Mouse (Mus musculus) stomach, embryonic 15.5 days (tissue): ENCODE measurements around the gene Mob1b. TPM values are rescaled to one million over a fixed set of nuclear protein-coding genes. Genes with fewer than 3 reads are reported as not detected.
"Not testable (repeated sequence)": the region's sequence is repeated elsewhere in the genome, so short reads cannot be mapped to it uniquely, and the experiment has no call there.

ENCODE experiments used
- ATAC-seq: fragments of 200-750 bp; cut with Nextera tagmentation; 2 replicates; pipeline ENCODE4 v1.8.0; 2017; ENCODE audit warnings: low read depth, moderate number of reproducible peaks, moderate TSS enrichment; ENCODE audit not compliant: insufficient read depth, low FRiP score
- H3K27ac ChIP-seq: fragments of 300-500 bp; sonication (generic); 2 replicates; pipeline ENCODE4 v1.5.1; 2015; ENCODE audit warnings: mild to moderate bottlenecking, inconsistent platforms
- H3K27me3 ChIP-seq: fragments of 300-500 bp; sonication (generic); replicated peaks from 2 replicates; pipeline ENCODE4 v1.6.1; 2015; ENCODE audit warnings: inconsistent platforms
- H3K36me3 ChIP-seq: fragments of 300-500 bp; sonication (generic); 2 replicates; pipeline ENCODE4 v1.6.1; 2015; ENCODE audit warnings: inconsistent platforms
- H3K4me1 ChIP-seq: fragments of 300-500 bp; sonication (generic); 2 replicates; pipeline ENCODE4 v1.6.1; 2015; ENCODE audit warnings: inconsistent platforms
- H3K4me2 ChIP-seq: fragments of 300-500 bp; sonication (generic); 2 replicates; pipeline ENCODE4 v1.6.1; 2015; ENCODE audit warnings: mild to moderate bottlenecking, inconsistent platforms
- H3K4me3 ChIP-seq: fragments of 300-500 bp; sonication (generic); replicated peaks from 2 replicates; pipeline ENCODE4 v1.5.1; 2015; ENCODE audit warnings: inconsistent platforms
- H3K9ac ChIP-seq: fragments of 300-500 bp; sonication (generic); 2 replicates; pipeline ENCODE4 v1.6.1; 2015; ENCODE audit warnings: inconsistent platforms
- H3K9me3 ChIP-seq: fragments of 300-500 bp; sonication (generic); 2 replicates; pipeline ENCODE4 v1.6.1; 2016; ENCODE audit warnings: inconsistent platforms
- WGBS: fragments of 180-500 bp; shearing (Covaris S2); methylation state at CpG from one replicate; pipeline ENCODE4 v1.1.7; 2015; 5-methylcytosine and 5-hydroxymethylcytosine counted together
- polyA plus RNA-seq: library from polyadenylated mRNA; unstranded; fragments of >200 nt; fragmentation: Nextera tagmentation; extraction: Ambion mirVana; gene quantifications from 2 replicates; pipeline ENCODE4 v1.2.1, GENCODE M21; 2015

The Mob1b gene
- polyA plus RNA-seq, 1 experiment from 2014 or later: 11.7 TPM

DNA sequence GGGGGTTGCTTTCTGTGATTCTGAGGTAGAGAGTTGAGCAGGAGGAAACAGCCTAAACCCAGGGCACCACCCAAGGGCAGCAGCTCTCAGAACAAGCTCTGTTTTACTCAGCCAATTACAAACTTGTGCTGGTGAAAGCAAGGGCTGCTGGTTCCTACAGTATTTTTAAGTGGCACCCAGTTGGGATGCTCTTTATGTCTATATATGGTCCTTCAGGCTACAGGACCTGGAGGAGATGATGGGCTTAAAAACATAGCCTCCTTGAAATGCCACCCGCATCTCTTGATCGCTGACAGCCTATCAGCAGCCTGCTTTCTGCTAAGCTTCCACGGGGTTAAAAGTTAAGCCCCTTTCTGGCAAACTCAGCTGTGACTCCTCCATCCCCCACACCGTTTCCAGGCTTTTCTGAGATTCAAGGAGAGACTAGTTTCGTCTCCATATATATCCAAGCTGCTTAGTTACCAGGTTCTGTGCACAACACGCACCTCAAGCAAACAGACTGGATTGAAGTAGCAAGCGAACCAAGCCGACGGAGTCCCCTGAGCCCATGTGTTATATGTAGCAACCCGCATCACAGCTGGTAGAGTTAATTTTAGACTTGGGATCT is 8.9 kb upstream of the Mob1b start:
- no peak overlapping the region; the same call in 1 of the 2 replicates for H3K4me2 ChIP-seq
- peak; percentile 61; the same call in 1 of the 2 replicates for ATAC-seq
- peak overlapping the region; percentile 41; the same call in 1 of the 2 replicates for H3K27ac ChIP-seq
- 27% methylated on average over 10 of the region's 10 CpGs for WGBS
- H3K9ac ChIP-seq: no peak overlapping the region
- no peak overlapping the region for H3K4me3 ChIP-seq
- H3K9me3 ChIP-seq: no peaks in the 10 kb centered on the region
- H3K27me3 ChIP-seq: no peaks in the 10 kb centered on the region
- peaks cover 4% of the 10 kb centered on the region; the same call in 1 of the 2 replicates for H3K4me1 ChIP-seq
- H3K36me3 ChIP-seq: no peaks in the 10 kb centered on the region

DNA sequence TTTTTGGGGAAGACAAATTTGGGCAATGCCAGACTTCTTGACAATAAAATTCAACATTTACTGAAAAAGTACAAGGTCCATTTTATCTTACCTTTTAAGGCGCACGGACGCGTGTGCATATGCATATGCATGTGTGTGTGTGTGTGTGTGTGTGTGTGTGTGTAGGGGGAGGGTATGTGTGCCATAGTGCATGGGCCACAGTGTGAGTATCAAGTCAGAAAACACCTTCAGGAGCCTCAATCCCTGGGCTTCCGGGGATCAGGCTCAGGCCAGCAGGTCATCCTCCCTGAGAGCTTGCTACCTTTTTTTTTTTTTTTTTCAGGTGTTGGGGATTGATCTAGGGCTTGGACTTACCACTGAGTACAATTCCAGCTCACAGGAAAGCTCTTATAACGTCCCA is 8.3 kb upstream of the Mob1b start:
- Histone ChIP-seq H3K4me2 (no peak overlapping the region), H3K4me3 (no peak overlapping the region), H3K9ac (no peak overlapping the region), H3K9me3 (no peaks in the 10 kb centered on the region), H3K36me3 (no peaks in the 10 kb centered on the region), H3K27ac (peak overlapping the region; percentile 41; the same call in 1 of the 2 replicates), H3K4me1 (peaks cover 4% of the 10 kb centered on the region; the same call in 1 of the 2 replicates), H3K27me3 (no peaks in the 10 kb centered on the region)
- ATAC-seq: no peak
- WGBS: 66% methylated on average over 6 of the region's 6 CpGs

DNA sequence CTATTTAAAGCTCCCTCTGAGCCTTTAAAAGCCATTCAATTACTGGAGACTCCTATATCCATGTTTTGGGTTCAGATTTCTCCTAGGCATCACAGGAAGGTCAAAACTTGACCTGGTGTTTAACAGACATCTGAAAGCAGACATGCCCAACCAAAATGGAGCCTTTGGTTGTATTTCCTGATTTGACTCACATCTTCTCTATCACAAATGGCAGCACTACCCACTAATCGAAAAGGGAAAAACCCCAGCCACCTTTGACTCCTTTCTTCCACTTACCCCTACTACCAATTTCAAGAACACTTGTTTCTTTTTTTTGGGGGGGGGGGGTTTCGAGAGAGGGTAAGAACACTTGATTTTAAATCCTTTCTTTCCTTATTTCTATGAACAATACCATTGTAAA is 3.7 kb upstream of the Mob1b start:
- H3K9me3 ChIP-seq: no peaks in the 10 kb centered on the region
- H3K9ac ChIP-seq: no peak overlapping the region
- H3K27ac ChIP-seq: no peak overlapping the region
- no peak for ATAC-seq
- H3K27me3 ChIP-seq: no peaks in the 10 kb centered on the region
- H3K36me3 ChIP-seq: no peaks in the 10 kb centered on the region
- H3K4me3 ChIP-seq: no peak overlapping the region
- WGBS: 76% methylated on average over 2 of the region's 2 CpGs
- H3K4me2 ChIP-seq: no peak overlapping the region
- H3K4me1 ChIP-seq: peaks cover 4% of the 10 kb centered on the region

DNA sequence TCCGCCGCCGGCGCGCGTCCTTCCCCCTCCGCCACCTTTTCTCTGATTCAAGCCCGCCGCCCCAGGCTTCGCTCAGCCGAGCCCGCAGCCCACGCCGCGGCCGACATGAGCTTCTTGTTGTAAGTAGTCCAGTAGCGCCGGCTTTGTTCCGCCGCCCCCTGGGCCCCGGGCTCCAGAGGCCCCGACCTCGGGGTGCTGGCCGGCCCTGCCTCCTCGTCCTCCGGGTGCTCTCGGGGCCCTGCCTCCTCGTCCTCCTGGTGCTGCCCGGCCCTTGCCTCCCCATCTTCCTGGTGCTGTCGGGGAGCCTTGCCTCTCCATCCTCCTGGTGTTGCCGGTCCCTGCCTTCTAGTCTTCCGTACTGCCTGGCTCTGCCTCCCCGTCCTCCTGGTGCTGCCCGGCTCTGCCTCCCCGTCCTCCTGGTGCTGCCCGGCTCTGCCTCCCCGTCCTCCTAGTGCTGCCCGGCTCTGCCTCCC is 384 bp downstream of the Mob1b start:
- Histone ChIP-seq H3K36me3 (no peaks in the 10 kb centered on the region), H3K4me1 (peaks cover 21% of the 10 kb centered on the region), H3K4me3 (peak overlapping the region; percentile 98), H3K9me3 (no peaks in the 10 kb centered on the region), H3K4me2 (peak overlapping the region; percentile 91), H3K9ac (peak overlapping the region; percentile 96), H3K27ac (peak overlapping the region; percentile 97), H3K27me3 (no peaks in the 10 kb centered on the region)
- WGBS: under 1% methylated on average over 35 of the region's 38 CpGs
- ATAC-seq: peak; percentile 35

DNA sequence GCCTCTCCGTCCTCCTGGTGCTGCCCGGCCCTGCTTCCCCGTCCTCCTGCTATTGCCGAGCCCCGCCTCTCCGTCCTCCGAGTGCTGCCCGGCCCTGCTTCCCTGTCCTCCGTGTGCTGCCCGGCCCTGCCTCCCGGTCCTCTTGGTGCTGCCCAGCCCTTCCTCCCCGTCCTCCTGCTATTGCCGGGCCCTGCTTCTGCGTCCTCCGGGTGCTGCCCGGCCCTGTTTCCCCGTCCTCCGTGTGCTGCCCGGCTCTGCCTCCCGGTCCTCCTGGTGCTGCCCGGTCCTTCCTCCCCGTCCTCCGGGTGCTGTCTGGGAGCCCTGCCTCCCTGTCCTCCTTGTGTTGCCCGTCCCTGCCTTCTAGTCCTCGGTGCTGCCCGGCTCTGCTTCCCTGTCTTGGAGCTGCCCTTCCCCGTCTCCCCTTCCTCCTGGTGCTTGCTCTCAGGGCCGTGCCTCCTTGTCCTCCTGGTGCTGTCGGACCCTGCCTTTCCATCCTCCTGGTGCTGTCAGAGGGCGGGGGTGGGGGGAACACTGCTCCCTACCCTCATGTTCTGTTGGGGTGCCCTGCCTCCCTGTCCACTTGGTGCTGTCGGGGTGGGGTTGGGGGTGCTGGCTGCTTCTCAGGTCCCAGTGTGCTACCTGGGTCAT is 1.0 kb downstream of the Mob1b start:
- Histone ChIP-seq H3K27me3 (no peaks in the 10 kb centered on the region), H3K4me2 (peak overlapping the region; percentile 91), H3K36me3 (no peaks in the 10 kb centered on the region), H3K9me3 (no peaks in the 10 kb centered on the region), H3K4me3 (peak overlapping the region; percentile 98), H3K4me1 (peaks cover 21% of the 10 kb centered on the region), H3K9ac (peak overlapping the region; percentile 96), H3K27ac (peak overlapping the region; percentile 97)
- ATAC-seq: peak; percentile 58
- 2% methylated on average over 31 of the region's 31 CpGs for WGBS

DNA sequence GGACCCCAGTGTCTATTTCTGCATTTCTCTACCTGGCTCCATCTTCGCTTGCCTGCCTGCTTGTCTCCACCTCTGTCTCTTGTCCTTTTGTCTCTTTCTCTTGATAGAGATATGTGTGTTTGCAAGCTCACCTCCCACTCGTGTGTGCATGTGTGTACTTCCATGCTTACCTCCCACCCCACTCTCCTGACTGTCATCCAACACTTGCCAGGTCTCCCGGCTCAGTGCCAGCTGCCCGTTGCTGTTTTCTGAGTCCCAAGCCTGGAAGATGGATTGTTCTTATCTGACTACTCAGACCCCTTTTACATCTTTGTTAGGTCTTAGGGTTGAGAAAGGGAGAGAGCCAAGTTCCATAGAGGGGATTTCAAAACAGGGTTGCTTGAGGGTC is 1.6 kb downstream of the Mob1b start:
- WGBS: 13% methylated on average over 4 of the region's 4 CpGs
- peak overlapping the region; percentile 91 for H3K4me2 ChIP-seq
- peak overlapping the region; percentile 98 for H3K4me3 ChIP-seq
- ATAC-seq: no peak
- peak overlapping the region; percentile 96; the same call in 1 of the 2 replicates for H3K9ac ChIP-seq
- H3K36me3 ChIP-seq: no peaks in the 10 kb centered on the region
- no peak overlapping the region for H3K27ac ChIP-seq
- peaks cover 21% of the 10 kb centered on the region for H3K4me1 ChIP-seq
- H3K27me3 ChIP-seq: no peaks in the 10 kb centered on the region
- H3K9me3 ChIP-seq: no peaks in the 10 kb centered on the region

DNA sequence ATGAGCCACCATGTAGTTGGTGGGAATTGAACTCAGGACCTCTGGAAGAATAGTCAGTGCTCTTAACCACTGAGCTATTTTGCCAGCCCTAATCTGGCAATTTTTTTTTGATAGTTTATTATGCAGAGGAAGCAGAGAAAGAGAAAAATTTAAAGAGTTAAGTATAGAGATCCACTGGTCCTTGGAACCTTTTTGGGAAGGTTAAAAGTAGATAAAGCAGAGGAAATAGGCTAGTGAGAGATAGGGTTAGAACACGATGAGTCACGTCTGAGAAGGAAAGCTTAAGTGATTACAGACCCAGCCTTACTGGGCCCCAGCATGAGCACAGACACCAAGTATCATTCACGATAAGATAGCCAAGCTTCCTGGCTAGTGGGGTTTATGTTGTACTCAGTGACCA is 3.4 kb downstream of the Mob1b start:
- Histone ChIP-seq H3K9ac (no peak overlapping the region), H3K9me3 (no peaks in the 10 kb centered on the region), H3K36me3 (no peaks in the 10 kb centered on the region), H3K27me3 (no peaks in the 10 kb centered on the region), H3K4me3 (no peak overlapping the region), H3K4me2 (no peak overlapping the region), H3K27ac (no peak overlapping the region), H3K4me1 (peaks cover 21% of the 10 kb centered on the region)
- ATAC-seq: peak; percentile 57; the same call in 1 of the 2 replicates
- WGBS: 49% methylated on average over 3 of the region's 3 CpGs

DNA sequence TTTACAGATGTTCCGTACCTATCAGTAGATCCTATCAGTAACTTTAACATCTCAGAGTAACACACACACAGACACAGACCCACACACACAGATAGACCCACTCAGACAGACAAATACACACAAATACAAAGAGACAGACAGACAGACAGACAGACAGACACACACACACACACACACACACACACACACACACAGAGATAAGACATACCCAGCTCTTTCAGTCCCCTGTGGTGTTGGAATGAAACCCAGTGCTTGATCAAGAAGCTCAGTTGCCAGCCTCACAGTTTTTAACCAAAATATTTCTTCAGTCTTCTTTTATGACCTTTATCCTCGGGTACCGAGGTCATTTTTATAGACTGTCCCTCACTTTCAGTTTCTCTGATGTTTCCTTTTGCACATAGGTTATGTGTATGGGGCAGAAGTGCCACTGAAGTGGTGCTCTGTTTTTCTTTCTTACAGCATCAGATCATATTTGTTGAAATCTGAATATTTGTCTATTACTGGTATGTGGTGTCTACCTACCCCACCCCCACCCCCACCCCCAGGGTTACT is 7.0 kb downstream of the Mob1b start:
- 0 out of 2 replicates have a peak, but pooled peaks cover 10% of the 10 kb centered on the region for H3K4me1 ChIP-seq
- H3K9me3 ChIP-seq: no peaks in the 10 kb centered on the region
- WGBS: 75% methylated on average over 3 of the region's 3 CpGs
- H3K4me3 ChIP-seq: no peak overlapping the region
- no peak for ATAC-seq
- no peak overlapping the region for H3K4me2 ChIP-seq
- no peaks in the 10 kb centered on the region for H3K27me3 ChIP-seq
- H3K27ac ChIP-seq: no peak overlapping the region
- no peak overlapping the region for H3K9ac ChIP-seq
- no peaks in the 10 kb centered on the region for H3K36me3 ChIP-seq

DNA sequence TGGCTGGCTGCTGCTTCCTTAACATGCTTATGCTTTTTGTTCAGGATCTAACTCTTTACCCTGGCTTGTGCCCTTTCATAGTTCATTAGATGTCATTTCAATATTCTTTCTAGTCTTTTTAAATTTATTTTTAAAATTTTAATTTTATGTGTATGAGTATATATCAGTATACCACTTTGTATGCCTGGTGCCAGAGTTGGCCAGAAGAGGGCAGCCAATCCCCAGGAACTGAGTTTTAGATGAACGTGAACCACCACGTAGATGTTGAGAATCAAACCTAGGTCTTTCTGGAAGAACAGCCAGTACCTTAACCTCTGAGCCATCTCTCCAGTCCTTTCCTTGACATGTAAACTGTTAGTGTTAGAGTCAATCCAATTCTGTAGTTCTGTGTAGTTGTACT is 14.1 kb downstream of the Mob1b start:
- ATAC-seq: no peak
- no peak overlapping the region for H3K9ac ChIP-seq
- no peak overlapping the region for H3K27ac ChIP-seq
- 85% methylated on average over 2 of the region's 2 CpGs for WGBS
- H3K36me3 ChIP-seq: no peaks in the 10 kb centered on the region
- H3K27me3 ChIP-seq: no peaks in the 10 kb centered on the region
- H3K9me3 ChIP-seq: no peaks in the 10 kb centered on the region
- H3K4me1 ChIP-seq: no peaks in the 10 kb centered on the region
- no peak overlapping the region for H3K4me3 ChIP-seq
- no peak overlapping the region for H3K4me2 ChIP-seq

DNA sequence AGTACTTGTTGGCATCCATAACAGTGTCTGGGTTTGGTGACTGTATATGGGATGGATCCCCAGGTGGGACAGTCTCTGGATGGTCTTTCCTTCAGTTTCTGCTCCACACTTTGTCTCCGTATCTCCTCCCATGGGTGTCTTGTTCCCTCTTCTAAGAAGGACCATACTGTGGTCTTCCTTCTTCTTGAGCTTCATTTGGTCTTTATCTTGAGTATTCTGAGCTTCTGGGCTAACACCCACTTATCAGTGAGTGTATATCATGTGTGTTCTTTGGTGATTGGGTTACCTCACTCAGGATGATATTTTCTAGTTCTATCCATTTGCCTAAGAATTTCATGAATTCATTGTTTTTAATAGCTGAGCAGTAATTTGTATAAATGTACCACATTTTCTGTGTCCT is 20.4 kb downstream of the Mob1b start:
- not testable (repeated sequence) for H3K27ac ChIP-seq, H3K9me3 ChIP-seq, ATAC-seq, H3K4me3 ChIP-seq, H3K36me3 ChIP-seq, H3K27me3 ChIP-seq, H3K9ac ChIP-seq, H3K4me2 ChIP-seq, H3K4me1 ChIP-seq
- WGBS: 97% methylated on average over 1 of the region's 1 CpGs

DNA sequence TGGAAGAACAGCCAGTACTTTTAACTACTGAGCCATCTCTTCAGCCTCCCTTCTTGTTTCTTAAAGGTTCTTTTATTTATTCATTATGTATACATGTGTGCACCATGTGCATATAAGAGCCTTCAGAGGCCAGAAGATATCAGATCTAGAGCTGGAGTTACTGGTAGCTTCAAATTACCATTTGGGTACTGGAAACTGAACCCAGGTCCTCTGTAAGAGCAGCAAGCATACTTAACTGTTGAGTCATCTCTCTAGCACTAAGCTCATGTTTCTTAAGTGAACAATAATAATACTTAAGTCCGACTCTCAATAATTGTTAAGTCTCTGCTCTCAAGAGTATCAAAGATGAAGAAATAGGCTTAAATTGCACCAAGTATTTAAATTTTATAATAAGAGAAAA is 27.1 kb downstream of the Mob1b start:
- H3K9me3 ChIP-seq: no peaks in the 10 kb centered on the region
- no peak for ATAC-seq
- no peak overlapping the region for H3K27ac ChIP-seq
- no peak overlapping the region for H3K9ac ChIP-seq
- H3K4me3 ChIP-seq: no peak overlapping the region
- 85% methylated on average over 1 of the region's 1 CpGs for WGBS
- no peak overlapping the region for H3K4me2 ChIP-seq
- 0 out of 2 replicates have a peak, but pooled peaks cover 3% of the 10 kb centered on the region for H3K36me3 ChIP-seq
- H3K27me3 ChIP-seq: no peaks in the 10 kb centered on the region
- no peaks in the 10 kb centered on the region for H3K4me1 ChIP-seq

DNA sequence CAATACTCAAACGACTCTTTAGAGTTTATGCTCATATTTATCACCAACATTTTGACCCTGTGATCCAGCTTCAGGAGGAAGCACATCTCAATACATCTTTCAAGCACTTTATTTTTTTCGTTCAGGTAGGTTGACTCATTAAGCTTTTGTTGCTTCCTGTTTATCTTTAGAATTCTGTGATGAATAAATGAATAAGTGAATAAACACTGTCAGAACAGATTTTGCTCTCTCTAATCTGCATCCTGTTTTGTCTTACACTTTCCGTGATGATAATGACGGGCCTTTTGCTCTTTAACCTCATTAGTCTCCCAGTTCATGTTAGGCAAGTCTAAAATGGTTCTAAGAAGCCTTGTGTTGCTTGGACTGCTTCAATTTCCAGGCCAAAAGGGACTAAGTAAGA is 32.5 kb downstream of the Mob1b start:
- Histone ChIP-seq H3K4me1 (no peaks in the 10 kb centered on the region), H3K36me3 (0 out of 2 replicates have a peak, but pooled peaks cover 4% of the 10 kb centered on the region), H3K27me3 (no peaks in the 10 kb centered on the region), H3K27ac (no peak overlapping the region), H3K4me2 (no peak overlapping the region), H3K9ac (no peak overlapping the region), H3K4me3 (no peak overlapping the region), H3K9me3 (no peaks in the 10 kb centered on the region)
- no peak for ATAC-seq
- WGBS: 80% methylated on average over 4 of the region's 4 CpGs
